9 mouse cellular contexts compared by ENCODE assay signal in the genomic region with DNA sequence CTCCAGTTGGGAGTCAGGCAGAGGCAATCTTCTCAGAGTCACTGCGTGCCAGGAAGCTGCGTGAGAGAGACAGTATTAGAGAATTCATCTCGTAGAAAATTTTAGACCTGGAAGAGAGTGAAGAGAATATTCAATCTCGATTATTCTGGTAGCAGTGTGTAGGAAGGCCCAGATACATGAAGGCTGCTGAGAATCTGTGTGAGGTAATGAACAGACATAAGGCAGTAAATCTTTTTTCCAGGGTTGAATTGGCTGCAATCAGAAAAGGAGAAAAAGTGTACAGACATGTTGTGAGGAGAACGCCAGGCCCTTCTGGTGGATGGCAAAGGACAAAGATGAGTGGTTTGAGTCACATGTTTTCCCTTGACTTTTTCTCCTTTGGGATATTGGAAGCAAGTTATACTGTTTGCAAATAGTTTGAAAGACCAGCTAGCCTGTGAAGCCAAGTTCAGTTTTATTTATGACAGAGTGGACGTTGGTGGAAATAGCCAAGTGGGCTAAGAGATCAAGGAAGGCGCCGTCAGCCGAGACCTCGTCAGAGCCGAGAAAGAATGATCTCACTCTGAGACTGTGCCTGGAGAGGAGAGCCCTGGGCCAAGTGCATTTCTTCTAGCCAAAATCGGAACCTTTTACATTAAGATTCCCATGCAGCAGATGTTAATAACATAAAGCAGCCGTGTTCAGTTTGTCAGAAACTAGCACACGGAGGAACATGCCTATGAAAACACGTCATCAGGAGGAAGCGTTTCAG. TPM values are rescaled to one million over a fixed set of nuclear protein-coding genes. Genes with fewer than 3 reads are reported as not detected.
DNase-seq lines count a peak whose midpoint lies in the region; ATAC-seq and TF ChIP-seq lines count a peak whose summit lies in the region.
"Had no signal": no experiment of that assay in that cellular context is flagged by ENCODE, and none has a peak within 500 bp of the region (broad histone marks: within the 10 kb centered on the region; RNA-seq: fewer than 3 reads in every experiment).

No protein-coding gene starts in this region.

- TF ChIP-seq CTCF in lung, adult 2 months (IDR thresholded peaks at IDR 0.05; ENCODE audit: insufficient read depth, low read length), result no peak
- no peak for TF ChIP-seq CTCF in embryonic fibroblast, embryonic 13.5 days (IDR thresholded peaks at IDR 0.05; ENCODE audit: borderline replicate concordance, insufficient read depth, low read length)

- H3K9me3 ChIP-seq in heart, embryonic 16.5 days (replicated peaks; ENCODE audit: control insufficient read depth, low read length), result no peaks in the 10 kb centered on the region
- H3K9me3 ChIP-seq in hindbrain, embryonic 16.5 days (ENCODE audit: control insufficient read depth, low read length), result no peaks in the 10 kb centered on the region

- peak overlapping the region; percentile 99 for H3K27ac ChIP-seq in embryonic fibroblast, embryonic 13.5 days (ENCODE audit: insufficient read depth, low read length)
- H3K27ac ChIP-seq in heart, embryonic 16.5 days (ENCODE audit: low read length), result peak overlapping the region; percentile 70
- H3K27ac ChIP-seq in hindbrain, embryonic 16.5 days (ENCODE audit: low read depth, low read length), result no peak overlapping the region

- peak; percentile 37 to 46 for DNase-seq in lung, adult 18-20 months
- no peak for DNase-seq in lung, adult 2 months
- DNase-seq in skeletal muscle tissue, adult 2 months (ENCODE audit: low read depth, low spot score), result peak; percentile 80
- no peak for DNase-seq in layer of hippocampus, postnatal 25 days (ENCODE audit: extremely low spot score in 1 of 2, low spot score in 1 of 2)
- no peak for DNase-seq in cerebellum, adult 11-12 months

- peak; percentile 69 for ATAC-seq in heart, embryonic 16.5 days (replicated peaks; ENCODE audit: extremely low read depth, insufficient read depth, low FRiP score)
- ATAC-seq in hindbrain, embryonic 16.5 days, result no peak

- WGBS in lung, adult 2 months, result 71% methylated on average over 16 of the region's 16 CpGs
- WGBS in heart, embryonic 16.5 days, result 75% methylated on average over 16 of the region's 16 CpGs
- WGBS in hindbrain, embryonic 16.5 days, result 88% methylated on average over 16 of the region's 16 CpGs

- no peak for TF ChIP-seq POLR2A in lung, adult 2 months (IDR thresholded peaks at IDR 0.05; ENCODE audit: borderline replicate concordance, extremely low read depth, low read depth, low read length)
- TF ChIP-seq POLR2A in embryonic fibroblast, embryonic 13.5 days (IDR thresholded peaks at IDR 0.05; ENCODE audit: low read depth, low read length), result no peak

- peaks cover 29% of the 10 kb centered on the region for H3K4me1 ChIP-seq in lung, adult 2 months (ENCODE audit: control insufficient read depth, insufficient read depth, low read length)
- H3K4me1 ChIP-seq in embryonic fibroblast, embryonic 13.5 days (ENCODE audit: control insufficient read depth, insufficient read depth, low read length), result peaks cover 7% of the 10 kb centered on the region
- peaks cover 10% of the 10 kb centered on the region; the same call in 1 of the 2 replicates for H3K4me1 ChIP-seq in heart, embryonic 16.5 days (ENCODE audit: control insufficient read depth, insufficient read depth, low read length)
- no peaks in the 10 kb centered on the region for H3K4me1 ChIP-seq in hindbrain, embryonic 16.5 days (ENCODE audit: control insufficient read depth, insufficient read depth, low read depth, low read length)

- no peaks in the 10 kb centered on the region for H3K27me3 ChIP-seq in heart, embryonic 16.5 days (ENCODE audit: control insufficient read depth, insufficient read depth, low read length)
- no peaks in the 10 kb centered on the region for H3K27me3 ChIP-seq in hindbrain, embryonic 16.5 days (replicated peaks; ENCODE audit: control insufficient read depth, insufficient read depth, low read length)

- no peak overlapping the region for H3K9ac ChIP-seq in heart, embryonic 16.5 days (ENCODE audit: low read length)
- no peak overlapping the region for H3K9ac ChIP-seq in hindbrain, embryonic 16.5 days (ENCODE audit: low read depth, low read length)

- no peaks in the 10 kb centered on the region for H3K36me3 ChIP-seq in heart, embryonic 16.5 days (ENCODE audit: control insufficient read depth, insufficient read depth)
- no peaks in the 10 kb centered on the region for H3K36me3 ChIP-seq in hindbrain, embryonic 16.5 days (ENCODE audit: control insufficient read depth, insufficient read depth, low read length)
- H3K36me3 ChIP-seq: G1E had no signal

- no peak overlapping the region for H3K4me3 ChIP-seq in lung, adult 2 months (replicated peaks; ENCODE audit: extremely low read depth, low read depth, low read length)
- no peak overlapping the region for H3K4me3 ChIP-seq in embryonic fibroblast, embryonic 13.5 days (ENCODE audit: insufficient read depth, low read length)
- no peak overlapping the region for H3K4me3 ChIP-seq in heart, embryonic 16.5 days (ENCODE audit: low read length)
- no peak overlapping the region for H3K4me3 ChIP-seq in hindbrain, embryonic 16.5 days (ENCODE audit: low read length)

- no peak overlapping the region for H3K4me2 ChIP-seq in heart, embryonic 16.5 days (ENCODE audit: low read depth, low read length)
- H3K4me2 ChIP-seq in hindbrain, embryonic 16.5 days (ENCODE audit: low read length), result no peak overlapping the region

RNA-seq across cellular contexts. Expression of a gene that starts 11.8 kb away (rescaled TPM):
- 15.3 and 16.9 TPM in 2 replicates for polyA plus RNA-seq in lung, adult 2 months (2012; rRNA removed)
- polyA plus RNA-seq in embryonic fibroblast, embryonic 13.5 days (2011; ENCODE audit: insufficient read length, low read depth, missing spikeins), result 109 and 133 TPM in 2 replicates
- 6.3 and 6.9 TPM in 2 replicates for polyA plus RNA-seq in heart, embryonic 16.5 days (2015; fragmentation: Nextera tagmentation; extraction: Ambion mirVana)
- polyA plus RNA-seq in hindbrain, embryonic 16.5 days (2015; fragmentation: Nextera tagmentation; extraction: Ambion mirVana), result 4.1 and 5.3 TPM in 2 replicates
- 10 to 100 TPM; 13.6 to 15.2 TPM for total RNA-seq in layer of hippocampus, postnatal 25 days (2021)
- total RNA-seq: G1E had no signal
- polyA plus RNA-seq: G1E had no signal

Comparison
In these comparisons a context has a peak if more than half of its experiments do, and no peak if none do; other contexts are left out.
1. DNase-seq: peak in lung, adult 18-20 months (2 of 2) and skeletal muscle tissue, adult 2 months (single experiment); none in lung, adult 2 months (single experiment), layer of hippocampus, postnatal 25 days (0 of 2) and cerebellum, adult 11-12 months (single experiment).